Mouse (Mus musculus) ovary, postnatal 14 days (tissue): ENCODE results near the gene Pkd1.

Experiments
- DNase-seq: peaks from one replicate; pipeline ENCODE4 v3.0.0; 2022; ENCODE audit warnings: low spot score

Gene Pkd1

DNA sequence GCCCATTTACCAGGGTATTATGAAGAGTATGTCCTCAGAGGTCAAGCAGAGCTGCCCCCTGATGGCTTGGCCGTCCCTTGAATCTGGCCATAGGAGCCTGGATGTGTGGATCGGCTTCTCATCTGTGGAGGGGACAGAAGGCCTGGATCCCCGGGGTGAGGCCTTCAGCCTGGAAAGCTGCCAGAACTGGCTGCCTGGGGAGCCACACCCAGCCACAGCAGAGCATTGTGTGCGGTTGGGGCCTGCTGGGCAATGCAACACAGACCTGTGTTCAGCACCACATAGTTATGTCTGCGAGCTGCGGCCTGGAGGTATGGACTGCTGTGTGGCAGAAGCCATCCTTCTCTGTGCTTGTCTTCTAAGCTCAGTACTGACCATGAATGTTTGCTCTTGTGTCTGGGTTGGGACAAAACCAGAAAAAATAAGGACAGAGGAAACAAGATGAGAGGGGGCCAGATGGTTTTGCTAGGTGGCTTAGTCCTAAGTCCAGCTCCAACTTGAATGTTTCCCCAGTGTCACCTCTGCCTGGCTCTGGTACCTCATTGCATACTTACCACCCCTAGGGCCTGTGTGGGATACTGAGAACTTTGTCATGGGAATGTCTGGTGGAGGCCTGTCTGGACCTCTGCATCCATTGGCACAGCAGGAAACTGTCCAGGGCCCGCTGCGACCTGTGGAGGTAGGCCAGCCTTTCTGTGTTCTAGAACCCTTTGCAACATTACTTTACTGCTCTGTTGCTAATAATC lies 17.6 kb downstream of the Pkd1 start:
- no peak for DNase-seq

DNA sequence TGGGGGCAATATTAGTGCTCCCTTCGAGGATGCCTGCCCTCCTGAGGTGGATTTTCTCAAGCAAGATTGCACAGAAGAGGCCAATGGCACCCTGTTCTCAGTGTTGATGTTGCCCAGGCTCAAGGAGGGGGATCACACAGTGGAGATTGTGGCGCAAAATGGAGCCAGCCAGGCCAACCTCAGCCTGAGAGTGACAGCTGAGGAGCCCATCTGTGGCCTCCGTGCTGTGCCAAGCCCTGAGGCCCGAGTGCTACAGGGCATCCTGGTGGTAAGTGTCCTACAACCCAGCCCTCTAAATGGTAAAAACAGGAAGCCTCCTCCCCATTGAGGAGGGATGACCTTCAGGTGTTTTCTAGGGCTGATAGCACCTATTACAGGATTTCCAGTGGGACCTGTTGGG lies 20.2 kb downstream of the Pkd1 start:
- no peak for DNase-seq

DNA sequence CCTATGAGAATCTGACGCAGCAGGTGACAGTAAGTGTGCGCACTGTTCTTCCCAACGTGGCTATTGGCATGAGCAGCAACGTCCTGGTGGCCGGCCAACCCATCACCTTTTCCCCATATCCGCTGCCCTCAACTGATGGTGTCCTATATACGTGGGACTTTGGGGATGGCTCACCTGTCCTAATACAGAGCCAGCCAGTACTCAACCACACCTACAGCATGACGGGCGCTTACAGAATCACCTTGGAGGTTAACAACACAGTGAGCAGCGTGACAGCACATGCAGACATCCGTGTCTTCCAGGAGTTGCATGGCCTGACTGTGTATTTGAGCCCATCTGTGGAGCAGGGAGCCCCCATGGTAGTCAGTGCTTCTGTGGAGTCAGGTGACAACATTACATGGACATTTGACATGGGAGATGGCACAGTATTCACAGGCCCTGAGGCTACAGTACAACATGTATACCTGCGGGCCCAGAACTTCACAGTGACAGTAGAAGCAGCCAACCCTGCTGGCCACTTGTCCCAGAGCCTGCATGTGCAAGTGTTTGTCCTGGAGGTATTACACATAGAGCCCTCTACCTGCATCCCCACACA lies 23.1 kb downstream of the Pkd1 start:
- no peak for DNase-seq

DNA sequence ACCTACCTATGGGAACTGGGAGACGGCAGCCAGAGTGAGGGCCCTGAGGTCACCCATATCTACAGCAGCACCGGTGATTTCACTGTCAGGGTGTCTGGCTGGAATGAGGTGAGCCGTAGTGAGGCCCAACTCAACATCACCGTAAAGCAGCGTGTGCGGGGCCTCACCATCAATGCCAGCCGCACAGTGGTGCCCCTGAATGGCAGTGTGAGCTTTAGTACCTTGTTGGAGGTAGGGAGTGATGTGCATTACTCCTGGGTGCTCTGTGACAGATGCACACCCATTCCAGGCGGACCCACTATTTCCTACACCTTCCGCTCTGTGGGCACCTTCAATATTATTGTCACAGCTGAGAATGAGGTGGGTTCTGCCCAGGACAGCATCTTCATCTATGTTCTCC lies 24.2 kb downstream of the Pkd1 start:
- no peak for DNase-seq

DNA sequence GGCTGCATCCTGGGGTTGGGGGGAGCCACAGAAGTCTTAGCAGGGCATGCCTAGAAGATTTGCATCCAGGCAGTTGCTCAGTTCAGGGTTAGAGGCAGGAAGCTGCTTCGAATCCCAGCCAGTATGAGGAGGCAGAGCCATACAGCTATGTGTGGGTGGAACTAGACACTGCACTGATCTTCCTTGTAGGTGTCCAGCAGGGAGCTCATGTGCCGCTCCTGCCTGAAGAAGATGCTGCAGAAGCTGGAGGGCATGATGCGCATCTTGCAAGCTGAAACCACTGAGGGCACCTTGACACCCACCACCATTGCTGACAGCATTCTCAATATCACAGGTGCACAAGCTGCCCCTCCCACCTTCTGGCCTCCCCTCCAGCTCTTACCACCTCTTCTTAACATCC lies 29.9 kb downstream of the Pkd1 start:
- no peak for DNase-seq

DNA sequence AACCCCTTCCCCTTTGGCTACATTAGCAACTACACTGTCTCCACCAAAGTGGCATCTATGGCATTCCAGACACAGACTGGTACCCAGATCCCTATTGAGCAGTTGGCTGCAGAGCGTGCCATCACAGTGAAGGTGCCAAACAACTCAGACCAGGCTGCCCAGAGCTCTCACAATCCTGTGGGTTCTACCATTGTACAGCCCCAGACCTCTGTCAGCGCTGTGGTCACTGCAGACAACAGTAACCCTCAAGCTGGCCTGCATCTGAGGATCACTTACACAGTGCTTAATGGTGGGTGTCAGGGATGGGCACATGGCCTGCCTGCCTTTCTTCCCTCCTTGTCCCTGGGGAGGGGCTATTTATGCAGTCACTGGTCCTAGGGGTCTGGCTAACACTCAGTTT lies 30.7 kb downstream of the Pkd1 start:
- DNase-seq: no peak

DNA sequence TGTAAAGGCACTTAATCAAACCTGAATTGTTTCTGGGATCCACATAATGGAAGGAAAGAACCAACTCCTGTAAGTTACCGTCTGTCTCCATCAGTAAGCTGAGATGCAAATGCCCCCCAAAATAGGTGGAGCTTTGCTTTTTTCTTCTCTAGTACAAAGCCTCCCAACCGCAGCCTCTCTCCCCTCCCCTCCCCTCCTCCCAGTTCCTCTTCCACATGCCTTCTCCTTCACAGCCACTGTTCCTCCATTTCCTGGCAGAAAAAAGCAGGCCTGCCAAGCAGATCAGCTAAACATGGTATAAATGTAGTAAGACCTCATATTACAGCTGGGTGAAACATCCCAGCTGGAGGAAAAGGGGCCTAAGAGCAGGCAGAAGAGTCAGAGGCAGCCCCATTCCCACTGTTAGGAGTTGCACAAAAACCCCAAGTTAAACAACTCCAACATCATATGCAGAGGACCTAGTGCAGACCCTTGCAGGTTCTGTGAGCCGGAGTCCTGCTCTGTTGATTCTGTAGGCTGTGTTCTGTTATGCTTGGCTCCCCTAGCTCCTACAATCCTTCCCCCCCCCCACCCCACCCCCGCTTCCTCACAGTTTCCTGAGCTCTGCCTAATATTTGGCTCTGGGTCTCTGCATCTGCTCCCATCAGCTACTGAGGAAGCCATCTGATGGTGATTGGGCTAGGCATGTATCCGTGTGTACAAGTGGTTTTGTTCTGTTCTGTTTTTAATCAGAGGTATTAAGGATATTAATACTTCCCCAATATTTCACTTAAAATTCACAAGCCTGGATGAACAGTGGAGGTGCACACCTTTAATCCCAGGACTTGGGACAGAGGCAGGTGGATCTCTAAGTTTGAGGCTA lies 34.2 kb downstream of the Pkd1 start:
- no peak for DNase-seq

DNA sequence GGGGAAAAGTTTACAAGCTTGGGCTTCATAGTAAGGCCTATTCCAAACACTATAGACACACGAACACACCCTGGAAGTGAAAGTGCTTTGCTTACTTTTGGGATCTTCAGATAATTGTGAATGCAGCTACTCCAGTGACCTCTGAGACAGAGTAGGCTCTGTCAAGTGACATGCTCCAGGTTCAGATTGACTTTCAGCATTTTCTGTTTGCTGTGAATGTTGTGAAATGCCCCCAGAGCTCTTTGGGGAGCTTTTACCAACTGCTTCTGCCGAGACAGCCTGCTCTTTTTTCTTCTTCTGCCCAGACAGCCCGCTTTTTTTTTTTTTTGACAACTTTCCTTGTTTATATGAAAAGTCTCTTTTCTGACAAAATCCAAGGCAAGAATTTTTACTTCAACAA lies 34.9 kb downstream of the Pkd1 start:
- DNase-seq: no peak

DNA sequence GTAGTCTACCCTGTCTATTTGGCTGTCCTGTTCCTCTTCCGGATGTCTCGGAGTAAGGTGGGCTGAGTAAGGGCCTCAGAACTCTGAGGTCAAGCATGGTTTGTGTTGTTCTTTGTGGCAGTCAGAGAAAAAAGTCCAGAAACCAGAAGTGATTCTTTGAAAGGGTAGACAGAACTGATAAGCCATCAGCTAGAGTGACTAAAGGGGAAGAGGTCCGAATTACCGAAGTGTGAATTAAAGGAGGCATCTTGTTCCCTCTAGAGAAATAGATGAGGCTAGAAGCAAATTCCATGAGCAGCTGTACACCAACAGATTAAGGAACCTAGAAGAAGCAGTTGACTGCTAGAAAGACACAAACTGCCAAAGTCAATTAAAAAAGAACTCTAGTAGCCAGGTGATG lies 36.9 kb downstream of the Pkd1 start:
- DNase-seq: no peak

DNA sequence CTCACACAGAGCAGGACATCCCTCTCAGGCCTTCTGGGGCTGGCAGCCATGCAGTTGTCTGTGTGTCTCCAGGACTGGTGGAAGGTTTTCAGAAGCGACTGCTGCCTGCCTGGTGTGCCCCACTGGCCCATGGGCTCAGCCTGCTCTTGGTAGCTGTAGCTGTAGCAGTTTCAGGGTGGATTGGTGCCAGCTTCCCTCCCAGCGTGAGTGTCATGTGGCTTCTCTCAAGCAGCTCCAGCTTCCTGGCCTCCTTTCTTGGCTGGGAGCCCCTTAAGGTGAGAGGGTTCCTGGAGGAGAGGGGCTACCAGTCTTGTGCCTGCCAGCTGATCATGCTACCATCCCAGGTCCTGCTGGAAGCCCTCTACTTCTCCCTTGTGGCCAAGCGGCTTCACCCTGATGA lies 41.3 kb downstream of the Pkd1 start:
- DNase-seq: no peak

DNA sequence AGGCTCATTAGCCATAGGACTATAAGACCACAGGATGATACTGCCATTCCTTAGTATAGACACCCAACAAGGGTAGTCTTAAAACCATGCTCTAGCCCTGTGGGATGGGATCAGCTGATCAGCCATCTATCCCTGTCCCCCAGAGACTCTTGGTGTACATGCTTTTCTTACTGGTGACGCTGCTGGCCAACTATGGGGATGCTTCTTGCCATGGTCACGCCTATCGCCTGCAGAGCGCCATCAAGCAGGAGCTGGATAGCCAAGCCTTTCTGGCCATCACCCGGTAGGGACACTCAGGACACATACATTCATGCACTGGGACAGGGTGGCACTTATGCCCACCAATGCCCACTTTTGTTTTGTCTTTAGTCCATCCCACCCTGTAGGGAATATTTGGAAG lies 42.1 kb downstream of the Pkd1 start:
- DNase-seq: no peak

DNA sequence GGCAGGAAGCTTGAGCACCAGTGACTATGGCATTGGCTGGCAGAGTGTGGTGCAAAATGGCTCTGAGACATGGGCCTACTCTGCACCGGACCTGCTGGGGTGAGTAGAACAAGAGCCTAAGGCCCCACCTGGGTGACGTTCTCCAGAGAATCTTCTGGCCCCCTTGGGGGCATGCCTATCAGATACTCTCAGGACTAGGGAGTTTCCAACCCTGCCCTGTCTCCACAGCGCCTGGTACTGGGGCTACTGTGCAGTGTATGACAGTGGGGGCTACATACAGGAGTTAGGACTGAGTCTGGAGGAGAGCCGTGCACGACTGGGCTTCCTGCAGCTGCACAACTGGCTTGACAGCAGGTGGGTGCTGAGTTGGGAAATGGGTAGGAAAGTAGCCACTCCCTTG lies 43.6 kb downstream of the Pkd1 start:
- no peak for DNase-seq

DNA sequence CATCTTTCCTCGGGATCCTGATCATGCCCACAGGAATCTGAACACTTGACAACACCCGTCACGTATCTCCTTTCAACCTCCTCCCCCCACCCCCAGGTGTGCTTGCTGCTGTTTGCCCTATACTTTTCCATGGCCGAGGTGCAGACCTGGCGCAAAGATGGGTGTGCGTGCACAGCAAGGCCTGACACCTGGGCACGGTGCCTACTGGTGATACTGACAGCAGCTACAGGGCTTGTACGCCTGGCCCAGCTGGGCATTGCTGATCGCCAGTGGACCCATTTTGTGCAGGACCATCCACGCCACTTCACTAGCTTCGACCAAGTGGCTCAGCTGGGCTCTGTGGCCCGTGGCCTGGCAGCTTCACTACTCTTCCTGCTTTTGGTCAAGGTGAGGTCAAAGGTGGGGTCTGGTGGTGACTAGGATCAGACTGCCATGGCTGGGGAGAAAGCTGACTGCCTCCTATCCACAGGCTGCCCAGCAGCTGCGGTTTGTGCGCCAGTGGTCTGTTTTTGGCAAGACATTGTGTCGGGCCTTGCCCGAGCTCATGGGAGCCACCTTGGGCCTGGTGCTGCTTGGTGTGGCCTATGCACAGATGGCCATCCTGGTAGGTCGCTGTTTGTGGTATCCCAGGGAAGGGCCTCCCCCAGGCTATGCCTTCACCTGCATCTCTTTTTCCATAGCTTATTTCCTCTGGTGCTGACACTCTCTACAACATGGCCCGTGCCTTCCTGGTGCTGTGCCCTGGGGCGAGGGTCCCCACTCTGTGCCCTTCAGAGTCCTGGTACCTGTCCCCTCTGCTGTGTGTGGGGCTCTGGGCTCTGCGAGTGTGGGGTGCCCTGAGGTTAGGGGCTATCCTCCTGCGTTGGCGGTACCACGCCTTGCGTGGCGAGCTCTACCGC lies 44.6 kb downstream of the Pkd1 start:
- DNase-seq: no peak

DNA sequence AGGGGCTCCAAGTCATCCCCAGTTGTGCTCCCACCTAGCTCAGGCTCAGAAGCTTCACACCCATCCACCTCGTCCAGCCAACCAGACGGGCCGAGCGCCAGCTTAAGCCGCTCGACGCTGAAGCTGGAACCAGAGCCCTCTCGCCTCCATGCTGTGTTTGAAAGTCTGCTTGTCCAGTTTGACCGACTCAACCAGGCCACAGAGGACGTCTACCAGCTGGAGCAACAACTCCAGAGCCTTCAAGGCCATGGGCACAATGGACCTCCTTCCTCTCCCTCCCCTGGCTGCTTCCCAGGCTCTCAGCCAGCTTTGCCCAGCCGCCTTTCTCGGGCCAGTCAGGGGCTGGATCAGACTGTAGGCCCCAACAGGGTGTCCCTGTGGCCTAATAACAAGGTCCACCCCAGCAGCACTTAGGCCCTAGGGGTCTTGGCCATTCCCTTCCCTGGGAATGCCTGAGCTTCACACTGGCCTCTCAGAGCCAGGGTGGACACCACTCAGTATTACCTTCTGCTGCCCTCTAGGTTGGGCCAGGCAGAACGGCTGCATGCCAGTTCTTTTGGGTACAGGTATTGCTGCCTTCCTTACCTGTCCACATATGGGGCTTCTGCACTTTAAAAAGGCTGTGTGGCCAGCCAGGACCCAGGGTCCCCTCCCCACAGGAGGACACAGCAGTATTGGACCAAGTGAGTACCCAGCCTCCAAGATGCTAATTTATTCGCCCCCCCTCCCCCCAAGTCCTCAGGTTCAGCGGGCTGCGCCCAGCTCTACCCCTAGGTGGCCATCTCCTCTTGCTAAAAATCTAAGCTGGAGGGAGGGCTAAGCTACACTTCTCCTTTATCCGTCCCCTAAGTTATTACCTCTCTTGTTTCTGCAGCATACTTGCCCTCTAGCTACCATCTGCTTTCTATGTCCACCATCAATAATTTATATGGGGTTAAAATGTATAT lies 45.8 kb downstream of the Pkd1 start:
- no peak for DNase-seq

DNA sequence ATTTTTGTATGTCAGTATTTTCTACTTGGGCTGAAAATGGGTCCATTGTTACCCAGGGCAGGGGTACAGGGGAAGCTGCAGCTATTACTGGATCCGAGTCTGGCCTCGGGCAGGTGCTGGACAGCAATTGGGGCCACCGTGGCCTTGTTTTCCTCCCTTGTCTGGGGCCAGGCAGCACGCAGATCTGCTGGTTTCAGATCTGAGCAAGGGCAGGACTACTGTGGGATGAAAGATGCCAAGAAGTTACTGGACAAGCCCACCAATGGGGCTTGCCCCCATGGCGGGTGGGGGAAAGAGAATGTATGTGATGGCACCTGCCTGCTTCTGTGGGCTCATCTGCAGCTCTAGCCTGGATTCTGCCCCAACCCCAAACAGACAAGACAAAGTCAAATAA lies 46.4 kb downstream of the Pkd1 start:
- DNase-seq: no peak

DNA sequence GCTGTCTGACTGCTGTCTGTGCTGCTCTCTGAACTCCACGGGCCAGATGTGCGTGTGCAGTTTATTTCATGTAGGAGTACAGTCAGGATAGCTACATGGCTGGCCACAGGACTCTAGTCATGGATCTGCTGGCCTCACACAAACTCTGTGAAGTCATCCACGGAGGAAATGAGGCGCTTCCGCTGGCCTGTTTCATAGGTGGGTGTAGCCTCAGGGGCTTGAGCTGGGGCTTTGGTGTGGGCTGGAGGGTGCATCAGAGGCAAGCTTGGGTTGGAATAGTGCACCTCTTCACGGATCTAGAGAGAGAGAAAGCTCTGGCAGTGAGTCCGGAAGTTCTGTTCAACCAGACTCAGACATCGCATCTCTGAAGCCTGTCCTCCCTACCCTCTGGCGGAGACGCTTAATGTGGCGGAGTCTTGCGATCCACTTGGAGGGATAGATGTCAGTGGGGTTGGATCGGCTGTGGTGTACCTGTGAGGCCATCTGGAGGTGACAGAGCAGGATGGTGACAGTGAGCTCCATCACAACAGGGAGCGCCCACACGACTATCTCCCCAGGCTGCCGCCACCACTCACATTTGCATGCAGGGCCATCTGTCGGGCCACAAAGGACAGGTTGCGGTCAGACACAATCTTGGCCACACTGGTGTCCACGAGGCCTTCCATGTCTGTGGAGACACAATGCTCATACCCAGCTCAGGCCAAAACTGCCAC lies 47.0 kb downstream of the Pkd1 start:
- no peak for DNase-seq

DNA sequence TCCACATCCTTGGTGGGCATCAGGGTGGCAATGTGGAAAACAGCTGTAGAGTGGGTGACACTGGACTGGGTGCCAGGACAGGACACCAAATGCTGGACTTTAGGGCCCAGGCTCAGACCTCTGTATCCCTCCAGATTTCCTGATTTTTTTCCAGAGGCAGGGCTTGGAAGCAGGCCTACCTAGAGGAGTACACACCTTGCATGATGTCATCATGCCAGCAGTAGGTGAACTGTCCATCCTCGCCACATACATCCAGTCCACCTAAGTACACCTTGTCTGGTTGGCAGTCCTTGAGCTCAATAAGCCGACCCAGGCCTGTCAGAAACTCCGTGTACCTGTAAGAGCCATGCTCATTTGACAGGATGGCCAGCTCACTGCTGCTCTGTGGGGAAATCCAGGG lies 48.4 kb downstream of the Pkd1 start:
- no peak for DNase-seq

DNA sequence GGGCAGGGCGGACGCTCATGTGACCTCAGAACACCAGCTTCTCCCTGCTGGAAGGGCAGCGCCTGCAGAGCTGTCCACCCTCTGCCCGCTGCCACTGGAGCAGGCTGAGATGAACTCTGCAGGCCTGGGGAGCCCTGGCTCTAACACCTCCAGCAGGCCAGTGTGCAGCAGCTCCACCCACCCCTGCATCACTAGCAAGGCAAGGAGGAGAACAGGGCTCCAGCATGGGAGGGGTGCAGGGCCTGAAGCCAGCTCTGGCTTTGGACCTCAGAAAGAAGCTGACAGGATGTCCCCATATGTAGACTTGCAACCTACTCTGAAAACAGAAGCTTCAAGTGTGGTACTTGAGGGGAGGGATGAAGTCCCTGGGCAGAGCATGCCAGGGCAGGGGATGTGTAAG lies 50.9 kb downstream of the Pkd1 start:
- no peak for DNase-seq

DNA sequence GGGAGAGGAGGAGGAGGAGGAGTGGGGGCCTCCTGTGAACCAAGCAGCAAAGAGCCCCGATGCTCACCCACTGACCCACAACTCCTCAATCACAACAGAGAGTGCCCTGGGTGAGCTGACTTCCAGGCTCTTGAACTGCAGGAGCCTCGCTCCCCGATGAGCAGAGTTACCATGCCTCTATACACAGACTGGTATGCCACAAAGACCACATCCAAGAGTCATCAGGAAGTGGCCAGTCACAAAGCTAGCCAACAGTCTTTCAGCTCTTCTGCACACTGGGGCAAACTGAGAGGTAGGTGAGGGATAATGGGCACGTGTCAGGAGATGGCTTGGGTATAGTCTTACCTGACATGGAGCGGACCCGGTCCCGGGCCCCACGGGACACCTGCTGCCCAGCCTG lies 54.3 kb downstream of the Pkd1 start:
- no peak for DNase-seq

DNA sequence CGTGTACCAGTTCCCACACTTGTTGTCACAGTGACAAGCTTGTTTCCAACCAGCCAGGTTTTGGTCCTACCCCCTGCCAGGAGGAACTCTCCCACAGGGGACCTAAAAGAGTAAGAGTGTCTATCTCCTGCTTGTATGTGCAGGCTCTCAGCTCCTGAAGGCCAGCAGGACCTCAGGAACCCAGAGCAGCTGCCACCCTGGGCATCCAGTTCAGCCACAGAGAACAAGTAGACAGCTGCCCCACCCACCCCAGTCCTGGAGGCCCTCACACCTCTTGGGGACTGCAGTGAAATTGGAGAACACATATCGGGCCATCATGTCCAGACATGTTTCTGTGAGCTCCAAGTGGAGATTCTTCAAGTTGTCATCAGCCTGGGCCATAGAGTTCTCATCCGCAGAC lies 54.9 kb downstream of the Pkd1 start:
- DNase-seq: no peak
